Mouse (Mus musculus): ENCODE data around the gene Rnh1. TPM values are rescaled to one million over a fixed set of nuclear protein-coding genes. Genes with fewer than 3 reads are reported as not detected.

Gene Rnh1
- polyA plus RNA-seq, 1 experiment from 2014 or later: 40.6 TPM

GRCm38 (mm10) chr7:141215101-141215879, 42.6 kb upstream of the Rnh1 start, which contains the start of gene Rassf7:
TSS of gene Rassf7 (plus strand) at chr7:141215860.
- Histone ChIP-seq H3K4me3 (peak within 1 kb of the TSS; percentile 85), H3K27me3 (replicated peaks) (no peaks in the 10 kb centered on the region), H3K27ac (peak within 1 kb of the TSS; percentile 76), H3K4me2 (peak within 1 kb of the TSS; percentile 99), H3K36me3 (replicated peaks) (no peaks in the 10 kb centered on the region), H3K4me1 (peaks cover 18% of the 10 kb centered on the region), H3K9ac (peak within 1 kb of the TSS; percentile 66), H3K9me3 (no peaks in the 10 kb centered on the region)
- WGBS: under 1% methylated on average over 41 of the region's 41 CpGs
- ATAC-seq (replicated peaks): peak; percentile 96

- H3K4me1 ChIP-seq: peaks cover 18% of the 10 kb centered on the region
- H3K36me3 ChIP-seq (replicated peaks): no peaks in the 10 kb centered on the region
- H3K9ac ChIP-seq: no peak overlapping the region
- H3K4me2 ChIP-seq: no peak overlapping the region
- H3K27me3 ChIP-seq (replicated peaks): no peaks in the 10 kb centered on the region
- no peak overlapping the region for H3K27ac ChIP-seq
- no peak for ATAC-seq (replicated peaks)
- 80% methylated on average over 3 of the region's 3 CpGs for WGBS
- no peaks in the 10 kb centered on the region for H3K9me3 ChIP-seq
- no peak overlapping the region for H3K4me3 ChIP-seq
Observed at GRCm38 (mm10) chr7:141214310-141214709, 41.7 kb upstream of the Rnh1 start.

- peaks cover 18% of the 10 kb centered on the region for H3K4me1 ChIP-seq
- peak within 1 kb of the TSS; percentile 99 for H3K4me2 ChIP-seq
- no peaks in the 10 kb centered on the region for H3K9me3 ChIP-seq
- H3K4me3 ChIP-seq: peak within 1 kb of the TSS; percentile 85; the same call in 1 of the 2 replicates
- no peaks in the 10 kb centered on the region for H3K27me3 ChIP-seq (replicated peaks)
- peak within 1 kb of the TSS; percentile 76 for H3K27ac ChIP-seq
- 91% methylated on average over 11 of the region's 11 CpGs for WGBS
- H3K36me3 ChIP-seq (replicated peaks): no peaks in the 10 kb centered on the region
- H3K9ac ChIP-seq: no peak within 1 kb of the TSS
- ATAC-seq (replicated peaks): no peak
Observed at GRCm38 (mm10) chr7:141213605-141214235, 41.1 kb upstream of the Rnh1 start, which contains the start of gene Lmntd2. TSS of gene Lmntd2 (minus strand) at chr7:141214080.

GRCm38 (mm10) chr7:141213133-141213532, 40.5 kb upstream of the Rnh1 start:
- no peak overlapping the region for H3K9ac ChIP-seq
- WGBS: 81% methylated on average over 3 of the region's 3 CpGs
- no peaks in the 10 kb centered on the region for H3K27me3 ChIP-seq (replicated peaks)
- no peaks in the 10 kb centered on the region for H3K36me3 ChIP-seq (replicated peaks)
- no peak overlapping the region for H3K4me2 ChIP-seq
- no peak overlapping the region for H3K4me3 ChIP-seq
- no peak overlapping the region for H3K27ac ChIP-seq
- no peak for ATAC-seq (replicated peaks)
- peaks cover 18% of the 10 kb centered on the region for H3K4me1 ChIP-seq
- no peaks in the 10 kb centered on the region for H3K9me3 ChIP-seq

- Histone ChIP-seq H3K9ac (no peak overlapping the region), H3K9me3 (no peaks in the 10 kb centered on the region), H3K4me1 (peaks cover 8% of the 10 kb centered on the region), H3K27ac (no peak overlapping the region), H3K36me3 (replicated peaks) (no peaks in the 10 kb centered on the region), H3K27me3 (replicated peaks) (no peaks in the 10 kb centered on the region), H3K4me2 (no peak overlapping the region), H3K4me3 (no peak overlapping the region)
- no peak for ATAC-seq (replicated peaks)
- WGBS: 91% methylated on average over 14 of the region's 14 CpGs
Observed at GRCm38 (mm10) chr7:141210606-141211131, 38.0 kb upstream of the Rnh1 start.

GRCm38 (mm10) chr7:141210137-141210536, 37.5 kb upstream of the Rnh1 start:
- Histone ChIP-seq H3K27me3 (replicated peaks) (no peaks in the 10 kb centered on the region), H3K4me2 (no peak overlapping the region), H3K9me3 (no peaks in the 10 kb centered on the region), H3K36me3 (replicated peaks) (no peaks in the 10 kb centered on the region), H3K4me1 (peaks cover 4% of the 10 kb centered on the region), H3K9ac (no peak overlapping the region), H3K27ac (no peak overlapping the region), H3K4me3 (no peak overlapping the region)
- 88% methylated on average over 12 of the region's 12 CpGs for WGBS
- ATAC-seq (replicated peaks): no peak

- H3K4me3 ChIP-seq: no peak overlapping the region
- H3K9ac ChIP-seq: no peak overlapping the region
- H3K27ac ChIP-seq: no peak overlapping the region
- H3K36me3 ChIP-seq (replicated peaks): no peaks in the 10 kb centered on the region
- H3K4me2 ChIP-seq: no peak overlapping the region
- no peaks in the 10 kb centered on the region for H3K27me3 ChIP-seq (replicated peaks)
- no peaks in the 10 kb centered on the region for H3K4me1 ChIP-seq
- no peaks in the 10 kb centered on the region for H3K9me3 ChIP-seq
- 83% methylated on average over 3 of the region's 3 CpGs for WGBS
- ATAC-seq (replicated peaks): no peak
Observed at GRCm38 (mm10) chr7:141209526-141209925, 36.9 kb upstream of the Rnh1 start.

- no peak overlapping the region for H3K9ac ChIP-seq
- H3K4me3 ChIP-seq: no peak overlapping the region
- WGBS: 91% methylated on average over 18 of the region's 18 CpGs
- H3K4me1 ChIP-seq: no peaks in the 10 kb centered on the region
- no peak for ATAC-seq (replicated peaks)
- no peaks in the 10 kb centered on the region for H3K9me3 ChIP-seq
- no peaks in the 10 kb centered on the region for H3K36me3 ChIP-seq (replicated peaks)
- H3K27ac ChIP-seq: no peak overlapping the region
- H3K4me2 ChIP-seq: no peak overlapping the region
- no peaks in the 10 kb centered on the region for H3K27me3 ChIP-seq (replicated peaks)
Observed at GRCm38 (mm10) chr7:141206182-141206937, 33.7 kb upstream of the Rnh1 start.

- no peak for ATAC-seq (replicated peaks)
- Histone ChIP-seq H3K36me3 (replicated peaks) (no peaks in the 10 kb centered on the region), H3K4me1 (no peaks in the 10 kb centered on the region), H3K9ac (no peak overlapping the region), H3K27me3 (replicated peaks) (no peaks in the 10 kb centered on the region), H3K4me2 (no peak overlapping the region), H3K4me3 (no peak overlapping the region), H3K9me3 (no peaks in the 10 kb centered on the region), H3K27ac (no peak overlapping the region)
- WGBS: 90% methylated on average over 5 of the region's 5 CpGs
Observed at GRCm38 (mm10) chr7:141205504-141205903, 32.8 kb upstream of the Rnh1 start.

- H3K36me3 ChIP-seq (replicated peaks): no peaks in the 10 kb centered on the region
- no peaks in the 10 kb centered on the region for H3K9me3 ChIP-seq
- 83% methylated on average over 3 of the region's 3 CpGs for WGBS
- no peak overlapping the region for H3K9ac ChIP-seq
- H3K4me1 ChIP-seq: no peaks in the 10 kb centered on the region
- H3K4me3 ChIP-seq: no peak overlapping the region
- H3K4me2 ChIP-seq: no peak overlapping the region
- no peak overlapping the region for H3K27ac ChIP-seq
- no peaks in the 10 kb centered on the region for H3K27me3 ChIP-seq (replicated peaks)
- ATAC-seq (replicated peaks): no peak
Observed at GRCm38 (mm10) chr7:141204546-141204945, 31.9 kb upstream of the Rnh1 start.

GRCm38 (mm10) chr7:141198121-141198520, 25.5 kb upstream of the Rnh1 start:
- ATAC-seq (replicated peaks): no peak
- no peak overlapping the region for H3K4me3 ChIP-seq
- WGBS: 96% methylated on average over 4 of the region's 4 CpGs

More at GRCm38 (mm10) chr7:141198121-141198520, 25.5 kb upstream of the Rnh1 start:
- no peak overlapping the region for H3K27ac ChIP-seq
- no peaks in the 10 kb centered on the region for H3K27me3 ChIP-seq (replicated peaks)
- H3K4me2 ChIP-seq: no peak overlapping the region
- H3K36me3 ChIP-seq (replicated peaks): no peaks in the 10 kb centered on the region
- no peak overlapping the region for H3K9ac ChIP-seq
- H3K9me3 ChIP-seq: no peaks in the 10 kb centered on the region
- peaks cover 16% of the 10 kb centered on the region for H3K4me1 ChIP-seq

Measured in midbrain, embryonic 15.5 days (tissue).